Mouse (Mus musculus) heart, embryonic 11.5 days (tissue): ENCODE measurements around the gene Gpx3. TPM values are rescaled to one million over a fixed set of nuclear protein-coding genes. Genes with fewer than 3 reads are reported as not detected.
"Not testable (repeated sequence)": the region's sequence is repeated elsewhere in the genome, so short reads cannot be mapped to it uniquely, and the experiment has no call there.

Experiments used
- ATAC-seq: fragments of 200-750 bp; cut with Nextera tagmentation; replicated peaks from 2 replicates; pipeline ENCODE4 v1.8.0; 2017; ENCODE audit warnings: moderate library complexity; ENCODE audit not compliant: insufficient number of reproducible peaks, low FRiP score, low TSS enrichment
- H3K27ac ChIP-seq: fragments of 300-500 bp; sonication (generic); 2 replicates; pipeline ENCODE4 v1.5.1; 2014; ENCODE audit warnings: mild to moderate bottlenecking, low read depth, low read length
- H3K27me3 ChIP-seq: fragments of 300-500 bp; sonication (generic); 2 replicates; pipeline ENCODE4 v1.6.1; 2014; ENCODE audit warnings: mild to moderate bottlenecking, low read length, mixed read lengths; ENCODE audit not compliant: control insufficient read depth, insufficient read depth
- H3K36me3 ChIP-seq: fragments of 300-500 bp; sonication (generic); 2 replicates; pipeline ENCODE4 v1.6.1; 2014; ENCODE audit warnings: mild to moderate bottlenecking, low read length, moderate library complexity, mixed read lengths; ENCODE audit not compliant: control insufficient read depth, insufficient read depth
- H3K4me1 ChIP-seq: fragments of 300-500 bp; sonication (generic); 2 replicates; pipeline ENCODE4 v1.6.1; 2014; ENCODE audit warnings: low read length; ENCODE audit not compliant: control insufficient read depth, insufficient read depth
- H3K4me2 ChIP-seq: fragments of 300-500 bp; sonication (generic); 2 replicates; pipeline ENCODE4 v1.6.1; 2014; ENCODE audit warnings: mild to moderate bottlenecking, moderate library complexity
- H3K4me3 ChIP-seq: fragments of 300-500 bp; sonication (generic); 2 replicates; pipeline ENCODE4 v1.5.1; 2014; ENCODE audit warnings: low read depth, low read length
- H3K9ac ChIP-seq: fragments of 300-500 bp; sonication (generic); 2 replicates; pipeline ENCODE4 v1.6.1; 2014; ENCODE audit warnings: mild to moderate bottlenecking, low read depth, low read length, moderate library complexity
- H3K9me3 ChIP-seq: fragments of 300-500 bp; sonication (generic); replicated peaks from 2 replicates; pipeline ENCODE4 v1.6.1; 2016; ENCODE audit warnings: low read length; ENCODE audit not compliant: control insufficient read depth
- WGBS: fragments of 180-500 bp; shearing (Covaris S2); extraction: QIAGEN DNeasy Blood & Tissue Kit; methylation state at CpG from one replicate; pipeline ENCODE4 v1.1.7; 2014; ENCODE audit not compliant: insufficient replicate concordance; 5-methylcytosine and 5-hydroxymethylcytosine counted together
- polyA plus RNA-seq: library from polyadenylated mRNA; unstranded; fragments of >200 nt; fragmentation: Nextera tagmentation; extraction: Ambion mirVana; gene quantifications from 2 replicates; pipeline ENCODE4 v1.2.1, GENCODE M21; 2014

The Gpx3 gene
- polyA plus RNA-seq, 1 experiment from 2014 or later, result 1,579 TPM

DNA sequence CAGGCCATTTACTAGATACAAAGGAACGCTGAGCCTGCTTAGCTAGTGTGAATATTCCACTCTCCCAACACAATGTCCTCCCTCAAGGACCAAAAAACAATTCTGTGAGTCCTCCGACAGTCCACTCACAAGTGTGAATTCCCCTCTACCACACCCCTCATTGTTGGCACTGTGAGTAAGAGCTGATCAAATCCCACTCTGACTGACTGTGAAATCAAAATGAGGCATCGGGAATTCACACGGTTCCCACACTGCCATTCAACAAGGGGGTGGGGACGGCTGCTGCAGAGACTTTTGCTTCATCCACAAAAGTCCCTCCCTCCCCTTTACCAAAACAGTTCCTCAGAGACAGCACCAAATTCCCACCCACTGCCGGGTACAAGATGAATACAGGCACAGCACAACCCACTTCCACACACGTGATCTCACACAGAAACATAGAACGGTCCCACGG, 51.8 kb downstream of the Gpx3 start:
- peak overlapping the region; percentile 46; the same call in 1 of the 2 replicates for H3K9ac ChIP-seq
- no peaks in the 10 kb centered on the region for H3K27me3 ChIP-seq
- WGBS, result 58% methylated on average over 9 of the region's 9 CpGs
- no peak for ATAC-seq
- H3K4me1 ChIP-seq, result peaks cover 43% of the 10 kb centered on the region
- H3K9me3 ChIP-seq, result no peaks in the 10 kb centered on the region
- no peak overlapping the region for H3K27ac ChIP-seq
- no peak overlapping the region for H3K4me3 ChIP-seq
- no peak overlapping the region; the same call in 1 of the 2 replicates for H3K4me2 ChIP-seq
- H3K36me3 ChIP-seq, result no peaks in the 10 kb centered on the region

DNA sequence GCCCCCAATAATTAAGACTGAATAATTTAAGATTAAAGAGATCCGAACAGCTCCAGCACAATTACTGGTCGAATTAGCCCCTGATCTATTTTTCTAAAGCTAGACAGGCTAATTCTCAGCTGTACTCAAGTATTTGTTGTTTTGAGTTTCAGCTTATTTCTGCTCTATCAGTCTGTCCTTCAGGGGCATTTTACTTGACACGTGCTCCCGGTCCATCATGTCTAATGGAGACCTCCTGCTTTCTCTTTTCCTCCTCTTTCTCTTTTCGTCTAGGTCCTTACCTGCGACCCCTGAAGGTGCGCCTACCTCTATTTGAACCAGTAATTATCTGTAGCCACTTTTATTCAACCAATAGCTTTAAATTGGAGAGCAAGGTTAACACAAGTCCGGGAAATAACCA, 52.5 kb downstream of the Gpx3 start:
- ATAC-seq, result no peak
- Histone ChIP-seq H3K4me1 (peaks cover 43% of the 10 kb centered on the region), H3K4me3 (no peak overlapping the region), H3K9ac (no peak overlapping the region), H3K27me3 (no peaks in the 10 kb centered on the region), H3K27ac (no peak overlapping the region), H3K4me2 (peak overlapping the region; percentile 81), H3K36me3 (no peaks in the 10 kb centered on the region), H3K9me3 (no peaks in the 10 kb centered on the region)
- WGBS, result 86% methylated on average over 8 of the region's 8 CpGs

DNA sequence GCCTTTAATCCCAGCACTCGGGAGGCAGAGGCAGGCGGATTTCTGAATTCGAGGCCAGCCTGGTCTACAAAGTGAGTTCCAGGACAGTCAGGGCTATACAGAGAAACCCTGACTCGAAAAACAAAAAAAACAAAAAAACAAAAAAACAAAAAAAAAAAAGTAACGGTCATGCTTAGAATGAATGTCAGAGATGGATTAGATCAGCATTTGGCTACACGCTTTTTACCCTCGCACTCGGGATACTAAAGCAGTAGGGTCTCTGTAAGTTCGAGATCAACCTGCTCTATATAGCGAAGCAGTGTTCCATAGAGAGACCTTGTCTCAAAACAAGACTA, 53.1 kb downstream of the Gpx3 start:
- H3K36me3 ChIP-seq, H3K9me3 ChIP-seq, H3K27ac ChIP-seq, H3K27me3 ChIP-seq, ATAC-seq: not testable (repeated sequence)
- WGBS, result 36% methylated on average over 10 of the region's 10 CpGs
- Histone ChIP-seq H3K4me3 (peak overlapping the region; percentile 87), H3K4me1 (peaks cover 43% of the 10 kb centered on the region), H3K9ac (peak overlapping the region; percentile 85), H3K4me2 (peak overlapping the region; percentile 81)

DNA sequence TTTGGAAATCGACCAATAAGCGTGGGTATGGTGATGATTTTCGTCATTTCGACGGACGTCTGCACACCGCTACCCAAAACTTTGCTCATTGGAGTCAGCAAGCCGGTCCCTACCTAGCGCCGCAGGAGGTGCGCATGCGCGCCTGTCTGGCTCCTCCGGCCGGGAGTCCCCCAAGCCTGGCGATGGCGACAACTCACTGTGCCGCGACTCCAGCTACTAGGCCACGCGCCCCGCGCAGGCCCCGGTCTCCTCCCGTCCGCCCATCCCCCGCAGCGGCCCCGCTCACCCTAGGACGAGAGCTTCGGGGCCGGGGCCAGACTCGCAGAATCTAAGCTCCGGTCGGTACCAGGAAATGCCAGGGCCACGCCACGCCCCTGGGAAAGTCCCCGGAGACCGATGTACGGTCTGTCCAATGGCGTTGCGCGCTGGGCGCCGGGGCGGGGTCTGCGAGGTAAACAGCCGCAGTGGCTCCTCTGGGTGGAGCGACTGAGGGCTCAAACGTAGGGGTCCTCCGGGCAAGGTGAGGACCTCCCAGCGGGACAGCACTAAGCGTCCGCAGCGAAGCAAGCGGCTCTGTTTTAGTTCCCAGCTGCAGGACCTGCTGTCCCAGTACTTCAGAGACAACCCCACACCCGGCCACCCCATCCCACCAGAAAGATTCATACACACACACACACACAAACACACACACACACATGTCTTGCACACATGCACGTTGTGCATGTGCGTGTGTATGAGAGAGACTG, 53.7 kb downstream of the Gpx3 start:
- Histone ChIP-seq H3K9me3 (no peaks in the 10 kb centered on the region), H3K4me3 (peak overlapping the region; percentile 87), H3K9ac (peak overlapping the region; percentile 85), H3K36me3 (no peaks in the 10 kb centered on the region), H3K27ac (peak overlapping the region; percentile 90), H3K27me3 (no peaks in the 10 kb centered on the region), H3K4me2 (peak overlapping the region; percentile 81), H3K4me1 (peaks cover 40% of the 10 kb centered on the region)
- 1% methylated on average over 59 of the region's 59 CpGs for WGBS
- peak; percentile 97 for ATAC-seq

DNA sequence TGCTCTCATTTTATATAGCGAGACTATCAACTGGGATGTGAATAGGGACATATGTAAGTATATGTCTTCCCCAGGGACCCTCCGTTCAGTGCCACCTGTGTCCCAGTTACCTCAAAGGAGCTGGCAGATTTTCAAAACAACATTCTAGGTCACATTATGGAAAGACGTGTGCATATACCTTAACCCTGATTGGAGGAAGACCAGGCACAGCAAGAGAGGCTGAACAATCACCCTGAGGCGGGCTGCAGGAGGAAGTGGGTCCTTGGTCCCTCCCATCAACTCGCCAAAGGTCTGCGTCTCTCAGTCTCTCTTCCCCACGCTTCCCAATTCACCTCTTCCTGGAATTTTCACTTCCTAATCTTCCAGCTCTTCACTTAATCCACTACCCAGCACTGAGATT, 54.7 kb downstream of the Gpx3 start:
- H3K4me1 ChIP-seq, result peaks cover 38% of the 10 kb centered on the region
- no peaks in the 10 kb centered on the region for H3K9me3 ChIP-seq
- 55% methylated on average over 7 of the region's 7 CpGs for WGBS
- ATAC-seq, result no peak
- H3K4me2 ChIP-seq, result no peak overlapping the region
- H3K36me3 ChIP-seq, result no peaks in the 10 kb centered on the region
- H3K4me3 ChIP-seq, result no peak overlapping the region
- H3K27ac ChIP-seq, result no peak overlapping the region
- no peak overlapping the region for H3K9ac ChIP-seq
- H3K27me3 ChIP-seq, result no peaks in the 10 kb centered on the region

DNA sequence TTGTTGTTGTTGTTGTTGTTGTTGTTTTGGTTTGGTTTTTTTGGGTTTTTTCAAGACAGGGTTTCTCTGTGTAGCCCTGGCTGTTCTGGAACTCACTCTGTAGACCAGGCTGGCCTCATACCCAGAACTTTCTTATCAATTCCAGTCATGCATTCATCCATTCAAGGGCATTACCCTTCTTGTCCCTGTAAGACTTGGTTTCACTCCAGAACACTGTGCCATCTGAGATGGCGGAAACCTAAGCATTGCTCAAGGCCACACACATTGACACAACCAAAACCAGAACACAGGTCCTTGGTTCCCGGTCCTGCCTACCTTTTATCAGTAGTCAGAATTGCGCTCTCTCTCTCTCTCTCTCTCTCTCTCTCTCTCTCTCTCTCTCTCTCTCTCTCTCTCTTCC, 55.5 kb downstream of the Gpx3 start:
- not testable (repeated sequence) for H3K4me3 ChIP-seq, H3K4me2 ChIP-seq, H3K9me3 ChIP-seq, ATAC-seq, H3K27ac ChIP-seq, H3K27me3 ChIP-seq, H3K9ac ChIP-seq, H3K36me3 ChIP-seq
- peaks cover 35% of the 10 kb centered on the region for H3K4me1 ChIP-seq
- 86% methylated on average over 3 of the region's 3 CpGs for WGBS

DNA sequence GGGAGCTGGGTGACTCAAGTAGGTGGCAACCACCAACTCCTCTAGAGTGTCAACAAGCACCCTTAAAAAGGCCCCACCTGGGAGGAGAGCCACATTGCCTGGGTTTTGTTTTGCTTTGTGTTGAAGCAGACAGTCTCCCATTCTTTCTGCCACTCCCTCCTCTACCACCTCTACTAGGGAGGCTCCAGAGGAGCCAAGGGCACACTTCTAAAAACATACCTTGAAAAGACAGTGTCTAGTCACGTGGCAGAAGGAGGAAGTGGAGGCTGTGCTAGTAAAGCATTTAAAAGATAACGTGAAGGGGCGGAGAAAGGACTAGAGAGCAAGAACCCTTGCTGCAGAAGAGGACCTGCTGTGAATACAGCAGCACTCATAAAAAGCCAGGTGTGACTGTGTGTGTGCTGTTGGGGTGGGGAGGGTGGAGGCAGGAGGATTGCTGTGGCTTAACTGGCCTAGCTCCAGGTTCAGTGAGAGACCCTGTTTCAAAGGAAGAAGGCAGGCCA, 56.4 kb downstream of the Gpx3 start:
- Histone ChIP-seq H3K4me1 (peaks cover 36% of the 10 kb centered on the region), H3K4me2 (0 out of 2 replicates have a peak overlapping the region, but pooled peaks have one; percentile 20), H3K4me3 (no peak overlapping the region), H3K36me3 (no peaks in the 10 kb centered on the region), H3K9ac (peak overlapping the region; percentile 13; the same call in 1 of the 2 replicates), H3K27ac (peak overlapping the region; percentile 70), H3K27me3 (no peaks in the 10 kb centered on the region), H3K9me3 (no peaks in the 10 kb centered on the region)
- no peak for ATAC-seq
- 18% methylated on average over 3 of the region's 3 CpGs for WGBS
